Mouse (Mus musculus) 3134 (cell line): ENCODE data around the gene Unc45a.
A peak's percentile ranks its signal among the peaks of the same experiment; 100 is the strongest.

Experiments used
- DNase-seq: peaks from one replicate; pipeline ENCODE4 v3.0.0-alpha.2; 2011; ENCODE audit warnings: low spot score; ENCODE audit not compliant: insufficient read length; ENCODE audit errors: extremely low read depth

Unc45a gene

GRCm38 (mm10) chr7:80368635-80369421 is 28.0 kb upstream of the Unc45a start:
- no peak for DNase-seq

GRCm38 (mm10) chr7:80368009-80368408 is 27.2 kb upstream of the Unc45a start:
- no peak for DNase-seq

- no peak for DNase-seq
Measured at GRCm38 (mm10) chr7:80367232-80367631, 26.4 kb upstream of the Unc45a start.

- DNase-seq: no peak
Measured at GRCm38 (mm10) chr7:80365759-80366158, 25.0 kb upstream of the Unc45a start.

GRCm38 (mm10) chr7:80360435-80360834 is 19.6 kb upstream of the Unc45a start:
- DNase-seq: peak; percentile 43

GRCm38 (mm10) chr7:80358039-80358438 is 17.2 kb upstream of the Unc45a start:
- DNase-seq: no peak

- no peak for DNase-seq
Measured at GRCm38 (mm10) chr7:80357156-80357555, 16.4 kb upstream of the Unc45a start.

GRCm38 (mm10) chr7:80356351-80356750 is 15.5 kb upstream of the Unc45a start:
- DNase-seq: no peak

GRCm38 (mm10) chr7:80352920-80353319 is 12.1 kb upstream of the Unc45a start:
- no peak for DNase-seq

- no peak for DNase-seq
Measured at GRCm38 (mm10) chr7:80350808-80351207, 10.0 kb upstream of the Unc45a start.

GRCm38 (mm10) chr7:80347670-80348586 is 7.1 kb upstream of the Unc45a start:
- no peak for DNase-seq

GRCm38 (mm10) chr7:80346830-80347229 is 6.0 kb upstream of the Unc45a start:
- no peak for DNase-seq

- DNase-seq: no peak
Measured at GRCm38 (mm10) chr7:80346173-80346572, 5.4 kb upstream of the Unc45a start.

- no peak for DNase-seq
Measured at GRCm38 (mm10) chr7:80343270-80344018, 2.6 kb upstream of the Unc45a start.

- DNase-seq: peak; percentile 84
Measured at GRCm38 (mm10) chr7:80342858-80343257, 2.1 kb upstream of the Unc45a start, which contains the start of gene Hddc3. TSS of gene Hddc3 (plus strand) at chr7:80343104.

- DNase-seq: no peak
Measured at GRCm38 (mm10) chr7:80341793-80342192, 988 bp upstream of the Unc45a start.

- DNase-seq: peak; percentile 92
Measured at GRCm38 (mm10) chr7:80339793-80340628, 794 bp downstream of the Unc45a start.

- peak; percentile 43 for DNase-seq
Measured at GRCm38 (mm10) chr7:80339371-80339770, 1.4 kb downstream of the Unc45a start.

- DNase-seq: no peak
Measured at GRCm38 (mm10) chr7:80336932-80337331, 3.9 kb downstream of the Unc45a start.

- DNase-seq: no peak
Measured at GRCm38 (mm10) chr7:80334848-80335247, 6.0 kb downstream of the Unc45a start.
